Mouse (Mus musculus): Measurements from ENCODE around the gene Dok4.

The Dok4 gene

DNA sequence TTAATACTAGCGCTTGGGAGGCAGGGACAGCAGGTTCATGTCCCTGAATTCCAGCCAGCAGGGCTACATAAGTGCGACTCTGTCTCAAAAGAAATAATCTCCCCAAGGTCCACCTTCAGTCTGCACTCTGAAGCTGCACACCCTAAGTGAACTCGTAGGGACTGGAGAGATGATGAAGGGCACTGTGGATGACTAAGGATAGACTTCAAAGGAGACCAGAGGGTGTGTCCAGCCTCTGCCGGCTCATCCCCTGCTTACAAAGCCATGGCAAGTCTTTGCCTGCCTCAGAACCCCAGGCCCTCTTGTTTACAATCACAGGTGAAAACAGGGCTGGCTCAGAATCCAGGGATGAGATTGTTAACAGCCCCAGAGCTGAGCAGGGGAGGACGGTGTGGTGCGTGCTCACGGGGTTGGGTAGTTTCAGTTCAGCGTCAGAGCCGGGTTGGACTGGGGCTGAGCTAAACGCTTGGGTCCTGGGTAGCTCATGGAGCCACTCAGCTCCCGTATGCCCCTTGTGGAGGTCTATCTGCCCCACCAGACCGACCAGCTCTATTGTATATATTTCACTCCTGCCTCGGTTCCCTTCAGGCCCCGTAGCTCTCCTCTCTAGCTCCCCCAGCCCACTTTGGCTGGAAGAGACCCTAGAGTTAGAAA, 12.4 kb upstream of the Dok4 start:
- in situ Hi-C loops (cut with MboI; ENCODE audit: low sequenced_read_pairs): no loop called here

GRCm38 (mm10) chr8:94880742-94881141, 4.6 kb upstream of the Dok4 start:
- in situ Hi-C loops (cut with MboI; ENCODE audit: low sequenced_read_pairs): no loop called here

GRCm38 (mm10) chr8:94876820-94877219, 690 bp upstream of the Dok4 start:
- in situ Hi-C loops (cut with MboI; ENCODE audit: low sequenced_read_pairs): no loop called here

DNA sequence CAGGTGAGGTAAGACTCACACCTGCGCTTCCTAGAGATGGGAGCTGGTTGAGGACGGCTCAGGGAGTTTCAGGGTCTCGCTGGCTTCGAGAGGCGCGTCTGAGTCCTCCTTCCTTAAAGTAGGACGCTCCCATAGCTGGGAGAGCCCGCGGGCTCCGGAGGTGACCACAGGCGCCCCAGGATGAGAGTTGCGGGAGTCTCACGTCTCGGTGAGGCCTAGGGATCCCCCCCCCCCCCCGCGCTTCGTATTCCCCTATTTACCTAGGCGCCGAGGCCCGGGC, 319 bp downstream of the Dok4 start:
- in situ Hi-C loops (cut with MboI; ENCODE audit: low sequenced_read_pairs): no loop called here

GRCm38 (mm10) chr8:94875096-94875870, 847 bp downstream of the Dok4 start:
- in situ Hi-C loops (cut with MboI; ENCODE audit: low sequenced_read_pairs): no loop called here

DNA sequence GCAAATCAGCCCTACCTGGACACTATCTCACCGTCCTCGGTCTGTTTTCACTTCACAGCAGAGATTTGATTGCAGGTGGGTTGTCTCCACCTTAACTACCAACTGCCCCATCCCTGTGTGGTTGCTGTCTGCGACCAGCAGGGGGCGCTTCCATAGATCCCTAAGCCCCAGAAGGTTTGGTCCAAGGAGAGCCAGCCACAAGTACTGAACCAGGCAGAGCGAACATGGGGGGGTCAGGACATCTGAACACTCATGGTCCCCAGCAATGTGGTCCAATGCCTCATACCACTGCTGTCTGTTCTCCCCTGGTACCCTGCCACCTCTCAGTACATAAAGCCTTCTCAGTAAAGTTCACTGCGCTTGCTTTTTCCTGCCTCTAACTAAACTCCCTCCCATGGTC, 1.8 kb downstream of the Dok4 start:
- in situ Hi-C loops (cut with MboI; ENCODE audit: low sequenced_read_pairs): no loop called here

- in situ Hi-C loops (cut with MboI; ENCODE audit: low sequenced_read_pairs): no loop called here
These were observed 3.6 kb downstream of the Dok4 start for GRCm38 (mm10) chr8:94872576-94872975.

- in situ Hi-C loops (cut with MboI; ENCODE audit: low sequenced_read_pairs): no loop called here
These were observed 4.0 kb downstream of the Dok4 start for GRCm38 (mm10) chr8:94872156-94872555.

DNA sequence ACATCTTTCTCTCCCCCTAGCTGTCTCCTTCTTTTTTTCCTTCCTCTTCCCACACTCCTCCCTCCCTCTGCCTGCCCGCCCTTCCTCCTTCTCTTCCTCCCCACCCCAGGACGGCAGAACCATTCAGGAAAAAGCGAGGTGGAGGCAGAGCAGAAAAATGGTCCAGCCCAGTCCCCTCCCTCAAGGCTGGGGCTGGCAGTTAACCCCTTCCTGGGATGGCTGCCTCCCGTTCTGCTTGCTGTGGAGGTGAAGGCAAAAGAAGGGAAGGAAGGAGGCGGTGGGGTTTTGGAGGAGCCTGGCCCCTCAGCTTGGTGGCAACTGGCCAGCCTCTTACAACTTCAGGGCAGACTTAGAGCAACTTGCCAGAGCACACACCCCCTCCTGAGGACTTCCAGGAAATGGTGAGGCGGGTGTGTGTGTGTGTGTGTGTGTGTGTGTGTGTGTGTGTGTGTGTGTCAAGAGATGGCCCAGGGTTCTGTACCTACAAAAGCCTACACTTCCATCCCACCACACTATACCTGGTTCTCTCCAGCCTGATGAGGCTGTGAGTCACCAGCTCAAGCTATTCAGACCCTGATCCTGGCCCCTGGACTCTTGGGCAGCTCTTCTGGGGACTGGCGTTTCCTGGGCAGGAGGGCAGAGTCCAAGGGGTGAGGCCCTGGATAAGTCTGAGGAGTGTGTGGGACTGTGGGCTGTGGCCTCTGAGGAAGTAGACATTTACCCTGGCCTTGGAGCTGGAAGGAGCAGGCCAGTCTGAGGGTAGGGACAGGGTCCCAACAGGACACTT, 4.8 kb downstream of the Dok4 start:
- in situ Hi-C loops (cut with MboI; ENCODE audit: low sequenced_read_pairs): no loop called here

GRCm38 (mm10) chr8:94870474-94871107, 5.5 kb downstream of the Dok4 start:
- in situ Hi-C loops (cut with MboI; ENCODE audit: low sequenced_read_pairs): no loop called here

DNA sequence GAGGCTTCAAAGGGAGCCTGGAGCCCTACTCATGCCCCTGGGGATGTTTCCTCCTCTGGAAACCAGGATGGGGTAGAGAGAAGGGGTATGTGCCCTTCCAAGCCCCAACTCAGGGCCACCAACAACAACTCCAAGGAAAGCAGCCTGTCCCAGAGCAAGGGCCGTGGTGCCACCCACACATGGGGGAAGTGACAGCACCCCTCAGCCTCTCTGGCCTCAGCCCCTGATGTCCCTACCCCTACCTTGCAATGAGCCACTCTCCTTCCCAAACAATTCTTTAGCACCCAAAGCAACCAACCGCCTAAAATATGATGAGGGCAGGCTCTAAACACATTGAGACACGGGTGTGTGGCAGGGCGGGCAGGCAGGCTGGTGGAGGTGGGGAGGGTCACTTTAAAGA, 6.1 kb downstream of the Dok4 start:
- in situ Hi-C loops (cut with MboI; ENCODE audit: low sequenced_read_pairs): no loop called here

DNA sequence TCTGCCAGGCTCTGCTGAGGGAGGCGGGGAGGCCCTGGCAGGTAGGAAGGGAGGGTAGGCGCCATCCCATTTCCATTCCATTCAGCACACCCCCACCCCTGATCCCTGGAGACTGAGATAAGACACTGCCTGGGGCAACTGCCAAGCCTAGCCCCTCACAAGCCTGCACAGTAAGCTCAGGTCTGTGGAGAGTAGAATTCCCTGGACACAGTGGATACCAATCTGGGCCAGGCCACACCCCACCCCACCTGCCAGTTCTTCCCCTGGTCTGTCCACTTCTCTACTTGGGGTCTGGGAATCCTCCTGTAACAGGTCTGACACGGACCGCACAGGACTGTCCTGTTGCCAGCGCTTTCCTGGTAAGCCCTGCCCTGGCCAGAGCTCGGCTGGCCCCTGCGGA, 7.0 kb downstream of the Dok4 start:
- in situ Hi-C loops (cut with MboI; ENCODE audit: low sequenced_read_pairs): no loop called here

DNA sequence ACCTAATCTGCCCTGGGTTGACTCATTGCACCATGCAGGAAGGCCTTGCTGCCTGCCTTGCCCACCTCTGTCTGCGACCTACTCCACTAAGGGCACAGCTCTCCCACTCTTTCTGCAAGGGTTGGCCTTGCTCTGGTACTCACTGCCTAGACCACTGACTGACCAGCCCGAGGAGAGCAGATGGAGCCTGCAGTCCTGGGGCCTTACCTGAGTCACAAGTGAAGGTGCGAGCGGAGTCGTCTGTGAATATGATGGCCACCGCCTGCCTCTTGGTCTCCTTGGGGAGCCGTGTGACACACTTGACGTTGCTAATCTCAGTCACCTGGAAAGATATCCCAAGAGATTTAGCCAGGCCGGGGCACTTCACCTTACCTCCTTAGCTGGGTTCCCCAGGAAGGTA, 9.2 kb downstream of the Dok4 start:
- in situ Hi-C loops (cut with MboI; ENCODE audit: low sequenced_read_pairs): no loop called here

- in situ Hi-C loops (cut with MboI; ENCODE audit: low sequenced_read_pairs): no loop called here
These were observed 10.8 kb downstream of the Dok4 start for GRCm38 (mm10) chr8:94865292-94865691.

GRCm38 (mm10) chr8:94863897-94864673, 12.0 kb downstream of the Dok4 start:
- in situ Hi-C loops (cut with MboI; ENCODE audit: low sequenced_read_pairs): no loop called here

GRCm38 (mm10) chr8:94862487-94863220, 13.5 kb downstream of the Dok4 start:
- in situ Hi-C loops (cut with MboI; ENCODE audit: low sequenced_read_pairs): no loop called here

GRCm38 (mm10) chr8:94861352-94861910, 14.7 kb downstream of the Dok4 start:
- in situ Hi-C loops (cut with MboI; ENCODE audit: low sequenced_read_pairs): no loop called here

DNA sequence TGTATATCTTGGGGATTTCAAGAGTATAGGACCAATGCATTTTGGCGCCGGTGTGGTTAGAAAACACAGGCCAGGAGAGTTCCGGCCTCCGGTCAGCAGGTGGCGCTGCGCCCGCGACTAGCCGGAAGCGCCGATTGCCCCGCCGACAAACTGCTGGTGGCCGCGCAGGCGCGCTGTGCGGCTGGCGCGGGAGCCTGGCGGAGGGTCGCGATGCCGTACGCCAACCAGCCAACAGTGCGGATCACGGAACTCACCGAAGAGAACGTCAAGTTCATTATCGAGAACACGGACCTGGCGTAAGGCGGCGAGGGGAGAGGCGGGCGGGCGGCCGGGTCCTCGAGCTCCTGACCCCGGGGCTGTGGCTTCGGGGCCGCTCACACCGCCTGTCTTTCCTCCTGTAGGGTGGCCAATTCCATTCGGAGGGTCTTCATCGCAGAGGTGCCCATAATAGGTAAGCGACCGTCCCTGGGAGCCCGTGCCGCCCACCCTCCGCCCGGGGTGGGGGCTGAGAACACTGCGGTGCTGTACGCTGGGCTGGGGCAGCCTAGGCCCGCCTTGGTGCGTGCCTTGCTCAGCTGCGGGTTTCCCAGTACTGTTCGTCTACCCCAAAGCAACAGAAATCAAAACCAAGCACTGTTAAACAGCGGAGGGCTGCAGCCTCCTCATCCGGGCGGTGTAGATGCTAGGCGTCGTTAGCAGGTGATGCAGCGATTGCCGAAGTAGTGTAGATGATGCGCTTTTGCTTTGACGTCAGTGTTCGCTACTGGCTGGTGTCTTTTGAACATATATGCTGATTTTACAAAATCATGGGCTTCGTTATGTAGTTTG, 18.6 kb downstream of the Dok4 start, which contains the start of gene Polr2c:
TSS of gene Polr2c (plus strand) at position 105 of the 828 bp plus-strand sequence.
- in situ Hi-C loops (cut with MboI; ENCODE audit: low sequenced_read_pairs): no loop called here

GRCm38 (mm10) chr8:94857011-94857345, 19.2 kb downstream of the Dok4 start:
- in situ Hi-C loops (cut with MboI; ENCODE audit: low sequenced_read_pairs): no loop called here

All from CH12F3 (cell line).